Mouse (Mus musculus) testis, postnatal 14 days (tissue): Measurements from ENCODE around the gene Kbtbd7.

Source experiments
- DNase-seq: peaks from one replicate; pipeline ENCODE4 v3.0.0; 2021; ENCODE audit warnings: low spot score

The Kbtbd7 gene

DNA sequence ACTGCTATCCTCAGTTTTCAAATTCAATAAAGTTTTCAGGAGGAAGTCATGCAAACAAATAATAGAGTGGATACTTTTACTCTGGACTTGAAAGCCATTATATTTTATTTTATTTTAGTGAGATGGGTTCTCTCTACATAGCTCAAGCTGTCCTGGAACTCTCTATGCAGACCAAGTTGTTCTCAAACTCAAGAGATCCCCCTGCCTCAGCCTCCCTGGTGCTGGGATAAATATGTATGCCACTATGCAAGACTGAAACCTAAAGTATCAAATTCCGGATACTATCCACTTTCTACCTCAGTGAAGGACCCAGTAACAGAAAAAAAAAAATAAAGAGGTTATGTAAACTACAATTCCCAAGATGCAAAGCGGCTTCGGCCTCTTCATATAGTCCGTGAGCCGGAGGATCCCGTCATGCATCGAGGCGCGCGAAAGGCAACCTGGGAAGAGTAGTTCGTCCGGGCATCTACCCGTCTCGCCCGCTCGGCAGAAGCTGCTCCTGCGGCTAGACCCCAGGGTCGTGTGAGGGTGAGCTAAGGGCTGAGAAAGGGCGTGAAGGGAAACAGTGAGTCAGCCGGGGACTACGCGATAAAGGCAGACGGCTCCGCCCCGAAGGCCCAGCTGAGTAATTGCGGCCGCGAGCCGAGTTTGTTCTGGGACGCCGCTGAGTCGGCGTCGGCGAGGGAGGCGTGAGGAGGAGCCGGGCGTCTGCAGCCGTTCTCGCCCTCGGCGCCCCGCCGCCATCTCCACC lies at the start of gene Kbtbd7:
Kbtbd7 (plus strand) TSS at position 533 of the 751 bp plus-strand sequence.
- peak; percentile 97 for DNase-seq

DNA sequence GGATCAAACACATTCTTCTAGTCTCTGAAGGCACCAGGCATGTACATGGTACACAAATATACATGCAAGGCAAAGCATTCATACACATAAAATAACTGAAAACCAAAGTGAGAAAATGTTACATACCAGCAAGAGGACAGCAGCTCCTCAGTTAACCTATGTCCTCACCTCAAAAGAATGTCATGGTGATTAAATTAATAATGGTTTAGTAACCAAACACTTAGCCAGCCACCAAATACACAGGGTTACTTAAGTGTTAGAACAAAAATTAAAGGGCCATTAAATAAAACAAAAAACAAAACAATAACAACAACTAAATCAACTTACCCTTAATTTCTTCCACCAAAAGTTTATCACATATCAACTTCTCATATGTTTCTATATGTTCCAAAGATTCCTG lies 49.3 kb upstream of the Kbtbd7 start:
- no peak for DNase-seq

DNA sequence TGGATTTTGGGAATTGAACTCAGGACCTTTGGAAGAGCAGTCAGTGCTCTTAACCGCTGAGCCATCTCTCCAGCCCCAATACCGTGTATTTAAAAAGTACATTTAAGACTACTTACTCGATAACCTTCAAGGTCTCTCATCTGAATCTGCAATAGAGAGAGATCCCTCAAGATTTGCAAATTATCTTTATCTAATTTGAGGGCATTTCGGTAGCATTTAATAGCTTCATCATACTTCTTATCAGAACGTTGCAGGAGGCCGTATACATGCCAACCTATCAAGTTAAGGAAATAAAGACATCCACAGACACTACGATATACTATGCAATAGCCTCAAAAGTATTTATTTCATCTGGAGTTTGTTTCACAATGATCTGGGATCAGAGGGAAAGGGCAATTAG lies 43.2 kb upstream of the Kbtbd7 start:
- no peak for DNase-seq

DNA sequence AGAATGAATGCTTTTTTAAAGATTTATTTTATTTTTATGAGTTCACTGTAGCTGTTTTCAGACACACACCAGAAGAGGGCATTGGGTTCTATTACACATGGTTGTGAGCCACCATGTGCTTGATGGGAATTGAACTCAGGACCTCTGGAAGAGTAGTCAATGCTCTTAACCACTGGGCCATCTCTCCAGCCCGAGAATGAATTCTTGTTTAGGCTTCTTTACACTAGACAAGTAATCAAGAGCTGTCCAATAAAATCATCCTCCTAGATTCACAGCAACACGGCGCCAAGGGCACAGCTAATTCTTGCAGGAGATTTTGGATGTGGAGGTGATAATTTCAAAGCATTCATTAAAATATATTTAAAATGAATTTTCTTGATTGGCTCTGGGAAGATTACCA lies 38.0 kb upstream of the Kbtbd7 start:
- DNase-seq, result no peak

DNA sequence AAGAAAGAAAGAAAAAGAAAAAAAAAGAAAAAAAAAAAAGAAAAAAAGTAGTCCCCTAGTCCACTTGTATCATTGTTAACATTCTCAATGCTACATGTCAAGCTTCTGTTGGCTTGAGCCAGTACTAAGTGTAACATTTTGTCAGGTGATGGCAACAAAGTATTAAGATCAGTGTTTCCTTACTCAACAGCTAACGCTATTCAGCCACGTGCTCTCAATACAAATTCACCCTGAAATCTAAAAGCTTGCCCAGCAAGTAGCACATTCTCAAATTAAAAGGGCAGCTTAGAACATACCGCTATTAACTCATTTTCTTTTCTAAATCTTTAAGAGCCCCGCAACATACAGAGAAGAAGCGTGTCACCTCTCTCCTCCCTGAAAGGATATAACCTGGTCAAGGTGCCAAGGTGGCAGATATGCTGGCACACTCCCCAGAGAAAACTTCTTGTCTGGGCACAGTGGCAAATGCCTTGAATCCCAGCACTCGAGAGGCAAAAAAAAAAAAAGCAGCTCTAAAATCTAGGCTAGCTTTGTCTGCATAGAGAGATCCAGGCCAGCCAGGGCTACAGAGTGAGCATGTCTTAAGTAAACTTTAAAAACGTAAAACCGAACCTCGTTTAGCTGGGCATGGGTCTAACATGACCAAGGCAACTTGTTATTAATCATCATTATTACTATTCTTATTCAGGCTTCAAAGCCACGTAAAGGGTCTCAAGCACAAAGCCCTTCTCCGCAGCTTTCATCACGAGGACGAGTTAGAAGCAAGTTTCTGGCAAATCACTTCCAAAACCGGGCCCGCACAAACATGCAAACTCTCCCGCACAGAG lies 36.7 kb upstream of the Kbtbd7 start:
- peak; percentile 59 for DNase-seq

DNA sequence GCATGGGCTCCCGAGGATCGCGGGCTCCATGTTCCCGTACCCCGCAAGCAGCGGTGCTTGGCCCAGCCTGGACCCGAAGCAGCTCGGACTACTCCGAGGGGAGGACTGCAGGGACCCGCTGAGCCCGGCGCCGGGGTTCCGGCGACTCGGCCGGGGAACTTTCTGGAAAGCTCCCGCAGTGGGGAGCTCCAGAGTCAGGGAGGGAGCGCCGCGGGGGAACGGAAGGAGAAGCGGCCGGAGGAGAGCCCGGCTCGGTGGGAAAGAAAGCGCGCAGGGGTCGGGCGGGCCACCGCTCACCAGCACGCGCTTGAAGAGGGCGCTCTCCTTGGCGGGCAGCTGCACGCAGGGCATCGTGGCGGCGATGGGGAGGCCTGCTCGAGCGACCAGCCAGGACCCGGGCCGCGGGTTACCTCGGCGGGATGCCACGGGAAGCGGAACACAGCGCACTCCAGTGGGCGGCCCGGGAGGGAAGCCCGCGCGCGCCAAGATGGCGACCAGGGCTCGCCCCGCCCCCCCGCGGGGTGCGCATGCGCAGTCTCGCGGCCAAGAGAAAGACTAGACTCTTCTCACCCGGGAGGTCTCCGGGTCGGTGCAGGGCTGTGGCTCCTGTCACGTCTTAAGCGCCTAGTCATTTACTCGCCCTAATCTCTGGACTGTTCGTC lies 35.9 kb upstream of the Kbtbd7 start, which contains the start of gene Naa16:
Naa16 (minus strand) TSS at position 514 of the 662 bp plus-strand sequence.
- DNase-seq, result peak; percentile 91

DNA sequence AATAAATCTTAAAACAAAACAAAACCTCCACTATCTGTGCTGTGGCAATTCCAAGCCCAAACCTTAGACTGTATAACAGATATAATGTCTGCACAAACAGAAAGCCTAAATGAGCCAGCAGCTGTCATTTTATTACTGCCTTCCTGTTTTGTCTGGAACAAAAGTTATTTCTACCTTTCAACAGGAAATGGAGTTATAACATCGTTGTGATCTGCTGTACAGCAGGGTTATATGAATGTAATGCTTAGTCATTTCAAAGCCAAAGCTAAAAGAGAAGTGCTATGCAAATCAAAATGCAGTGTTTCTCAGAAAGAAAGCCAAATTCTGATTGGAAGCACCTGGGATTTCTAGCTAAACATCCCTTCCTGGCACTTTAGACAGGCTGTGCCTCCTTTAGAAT lies 33.0 kb upstream of the Kbtbd7 start:
- DNase-seq, result no peak

DNA sequence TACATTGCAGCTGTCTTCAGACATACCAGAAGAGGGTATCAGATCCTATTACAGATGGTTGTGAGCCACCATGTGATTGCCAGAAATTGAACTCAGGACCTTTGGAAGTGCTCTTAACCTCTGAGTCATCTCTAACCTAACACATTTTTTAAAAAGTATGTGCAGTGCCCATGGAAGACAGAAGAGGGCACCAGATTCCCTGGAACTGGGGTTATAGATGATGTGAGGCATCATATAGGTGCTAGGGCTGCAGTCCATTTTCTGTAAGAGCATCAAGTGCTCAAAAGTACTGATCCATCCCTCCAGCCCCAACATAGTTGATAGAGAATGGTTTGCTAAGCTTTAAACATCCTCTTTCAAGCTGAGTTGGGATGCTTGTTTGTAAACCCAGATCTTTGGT lies 31.7 kb upstream of the Kbtbd7 start:
- DNase-seq, result no peak

DNA sequence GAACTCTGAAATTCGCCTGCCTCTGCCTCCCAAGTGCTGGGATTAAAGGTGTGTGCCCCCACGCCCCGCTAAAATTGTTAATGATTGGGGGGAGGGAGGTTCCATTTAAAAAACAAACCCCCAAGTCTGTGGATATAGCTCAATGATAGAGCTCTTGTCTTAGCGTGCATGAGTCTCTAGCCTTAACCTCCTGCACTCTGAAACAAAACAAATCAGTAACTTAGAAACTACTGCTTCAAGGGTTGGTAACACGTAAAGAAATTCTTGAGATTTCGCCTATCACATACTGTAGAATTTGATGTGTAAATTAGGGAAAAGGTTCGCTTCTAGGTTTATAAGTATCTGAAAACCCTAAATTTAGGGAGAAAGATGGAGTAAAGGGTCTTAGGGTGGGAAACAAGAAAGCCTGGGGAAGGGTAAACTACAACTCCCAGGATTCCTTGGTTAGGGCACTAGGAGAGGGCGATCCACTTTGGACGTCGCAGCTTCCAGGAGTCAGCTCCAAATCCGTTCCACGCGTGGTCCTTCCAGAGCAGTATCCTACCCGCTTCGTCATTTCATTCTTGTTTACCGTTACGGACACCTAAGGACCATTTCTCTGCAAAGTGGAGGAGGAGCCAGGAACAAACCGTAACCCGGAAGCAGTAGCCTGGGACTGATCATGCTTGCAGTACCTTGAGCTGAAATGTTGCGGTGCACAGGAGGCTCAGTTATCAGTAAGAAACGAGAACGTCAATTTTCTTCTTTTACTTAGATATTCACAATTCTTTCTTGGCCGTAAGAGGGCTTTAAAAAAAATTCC lies 28.8 kb upstream of the Kbtbd7 start, which contains the start of gene Mtrf1:
Mtrf1 (plus strand) TSS at position 452 of the 802 bp plus-strand sequence.
- peak; percentile 61 for DNase-seq

DNA sequence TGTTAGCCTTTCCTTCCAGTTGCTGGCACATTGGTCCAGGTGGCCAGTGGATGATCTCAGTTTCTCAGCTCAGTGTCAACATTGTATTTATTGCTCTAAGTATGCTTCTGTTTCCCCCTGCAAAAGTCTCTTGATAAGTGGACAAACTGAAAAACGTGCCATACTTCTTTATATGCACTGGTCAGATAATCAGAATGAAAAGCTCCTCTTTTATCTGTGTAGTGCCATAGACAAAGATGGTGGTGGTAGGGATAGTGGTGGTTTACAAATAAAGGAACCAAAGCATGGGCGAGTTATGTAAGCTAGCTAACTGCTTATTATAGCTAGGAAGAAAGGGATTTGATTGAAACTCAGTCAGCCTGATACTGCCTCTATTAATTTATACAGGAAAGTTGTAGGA lies 18.7 kb upstream of the Kbtbd7 start:
- no peak for DNase-seq

DNA sequence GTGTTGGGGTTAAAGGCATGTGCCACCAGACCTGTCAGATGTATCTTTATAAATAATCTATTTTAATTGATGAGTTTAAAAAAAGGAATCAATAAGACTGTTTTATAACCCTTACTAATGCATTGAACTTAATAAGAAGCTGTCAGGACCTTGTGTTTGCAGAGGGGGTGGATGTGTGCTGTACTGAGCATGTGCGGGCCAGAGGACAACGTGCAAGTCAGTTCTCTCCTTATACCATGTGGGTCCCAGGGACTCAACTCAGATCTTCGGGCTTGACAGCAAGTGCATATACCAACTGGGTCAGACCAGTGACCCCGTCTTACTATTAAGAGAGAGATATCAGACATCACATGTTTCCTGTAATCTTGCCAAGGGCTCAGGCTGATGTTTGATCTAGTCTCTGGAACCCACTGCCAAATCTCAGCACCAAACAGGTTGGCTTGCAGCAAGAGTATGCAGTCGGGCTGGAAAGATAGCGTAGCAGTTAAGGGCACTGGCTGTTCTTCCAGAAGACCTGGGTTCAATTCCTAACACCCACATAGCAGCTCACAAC lies 17.0 kb upstream of the Kbtbd7 start:
- DNase-seq, result no peak

DNA sequence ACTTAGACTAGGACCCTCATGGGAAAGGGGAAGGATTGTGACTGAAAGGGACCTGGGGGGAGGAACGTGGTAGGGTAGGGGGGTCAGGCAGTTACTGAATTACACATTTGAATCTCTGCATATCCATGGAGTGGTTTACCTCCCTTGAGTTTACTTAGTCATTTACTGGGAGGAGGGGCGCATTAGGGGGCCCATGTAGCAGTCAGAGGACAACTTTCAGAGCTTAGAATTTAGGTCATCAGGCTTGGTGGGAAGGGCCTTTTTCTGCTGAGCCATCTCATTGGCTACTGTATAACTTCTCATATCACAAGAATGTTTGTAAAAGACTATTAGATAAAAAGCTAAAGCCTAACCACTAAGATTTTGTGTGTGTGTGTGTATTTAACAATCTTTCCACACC lies 15.6 kb upstream of the Kbtbd7 start:
- no peak for DNase-seq

DNA sequence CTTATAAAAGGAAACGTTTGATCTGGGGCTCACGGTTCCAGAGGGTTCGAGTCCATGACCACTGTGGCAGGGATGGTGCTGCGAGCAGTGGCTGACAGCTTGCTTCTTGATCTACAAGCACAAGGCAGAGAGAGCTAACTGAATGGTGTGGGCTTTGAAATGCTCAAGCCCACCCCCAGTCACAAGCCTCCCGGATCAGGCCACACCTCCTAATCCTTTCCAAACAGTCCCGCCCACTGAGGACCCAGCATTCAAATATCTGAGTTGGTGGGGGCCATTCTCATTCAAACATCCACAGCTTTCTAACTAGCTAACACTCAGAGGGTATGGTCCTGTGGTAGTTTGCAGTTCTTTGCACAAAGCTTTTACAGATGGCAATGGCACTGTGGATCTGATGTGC lies 13.2 kb upstream of the Kbtbd7 start:
- no peak for DNase-seq

DNA sequence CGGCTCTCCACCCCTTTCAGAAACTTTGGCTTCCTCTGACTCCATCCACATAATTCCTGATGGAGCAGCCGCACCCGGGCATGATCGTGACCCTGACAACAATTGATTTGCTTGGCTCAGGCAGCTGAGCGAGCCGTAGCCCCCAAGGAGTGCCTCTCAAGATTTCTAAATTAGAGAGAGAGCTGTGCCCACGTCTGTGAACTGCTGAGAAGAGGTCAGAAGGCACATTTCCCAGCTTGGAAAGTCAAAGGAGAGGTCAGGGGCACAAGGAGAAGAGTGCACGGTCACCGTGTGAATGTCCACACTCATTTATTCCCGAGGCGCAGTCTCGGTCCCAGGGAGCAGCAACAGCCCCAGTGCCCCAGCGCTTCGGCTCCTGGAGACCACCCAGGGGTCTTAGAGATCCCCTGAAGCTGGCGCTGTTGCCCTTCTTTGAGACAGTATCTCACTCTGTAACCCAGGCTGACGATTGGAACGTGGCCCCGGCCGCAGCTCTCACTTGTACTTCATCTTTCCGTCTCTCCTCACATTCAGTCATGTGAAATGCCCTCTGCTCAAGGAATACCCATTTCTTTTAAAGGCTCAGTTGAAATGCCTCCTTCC lies 6.1 kb upstream of the Kbtbd7 start:
- DNase-seq, result no peak

DNA sequence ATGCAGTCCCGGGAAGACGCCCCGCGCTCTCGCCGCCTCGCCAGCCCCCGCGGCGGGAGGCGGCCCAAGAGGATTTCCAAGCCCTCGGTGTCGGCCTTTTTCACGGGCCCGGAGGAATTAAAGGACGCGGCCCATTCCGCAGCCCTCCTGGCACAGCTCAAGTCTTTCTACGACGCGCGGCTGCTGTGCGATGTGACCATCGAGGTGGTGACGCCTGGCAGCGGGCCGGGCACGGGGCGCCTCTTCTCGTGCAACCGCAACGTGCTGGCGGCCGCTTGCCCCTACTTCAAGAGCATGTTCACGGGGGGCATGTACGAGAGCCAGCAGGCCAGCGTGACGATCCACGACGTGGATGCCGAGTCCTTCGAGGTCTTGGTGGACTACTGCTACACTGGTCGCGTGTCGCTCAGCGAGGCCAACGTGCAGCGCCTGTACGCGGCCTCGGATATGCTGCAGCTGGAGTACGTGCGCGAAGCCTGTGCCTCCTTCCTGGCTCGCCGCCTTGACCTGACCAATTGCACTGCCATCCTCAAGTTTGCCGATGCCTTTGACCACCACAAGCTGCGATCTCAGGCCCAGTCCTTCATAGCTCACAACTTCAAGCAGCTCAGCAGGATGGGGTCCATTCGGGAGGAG lies 537 bp downstream of the Kbtbd7 start:
- DNase-seq, result peak; percentile 35

DNA sequence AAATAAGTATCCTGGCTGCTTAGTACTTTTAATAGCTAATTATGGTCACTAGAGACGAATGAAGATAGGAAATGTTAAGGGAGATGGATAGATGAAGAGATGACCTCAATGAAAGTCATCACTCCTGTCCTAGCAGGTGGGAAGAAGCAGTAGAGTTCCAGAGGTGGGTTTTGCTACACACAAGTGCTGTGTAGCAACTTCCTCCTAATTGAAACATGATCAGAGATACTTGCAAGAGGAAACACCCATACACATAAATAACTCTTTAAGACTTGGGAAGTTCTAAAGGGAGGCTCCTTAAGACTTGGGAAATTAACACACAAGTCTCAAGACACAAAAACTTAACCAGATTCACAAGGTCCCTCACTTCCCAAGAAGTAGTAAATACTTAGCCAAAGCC lies 7.8 kb downstream of the Kbtbd7 start:
- no peak for DNase-seq

DNA sequence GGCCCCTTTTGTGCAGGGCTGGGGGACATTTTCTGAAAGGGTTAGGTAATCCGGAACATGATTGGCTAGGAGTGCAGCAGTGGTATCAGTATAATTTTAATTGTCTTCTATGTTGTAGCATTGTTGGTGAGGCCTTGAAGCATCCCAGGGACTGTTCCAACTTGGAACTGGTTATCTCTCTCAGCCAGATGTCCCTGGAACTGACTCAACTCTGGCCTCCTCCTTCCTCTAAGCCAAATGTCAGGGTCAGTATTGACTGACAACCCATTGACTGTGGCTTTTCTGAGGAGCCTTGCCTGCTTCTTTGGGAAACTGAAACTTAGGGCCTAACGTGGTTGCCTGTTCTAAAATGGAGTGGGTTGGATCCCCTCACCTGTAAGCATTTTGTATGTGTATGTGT lies 14.3 kb downstream of the Kbtbd7 start:
- no peak for DNase-seq

DNA sequence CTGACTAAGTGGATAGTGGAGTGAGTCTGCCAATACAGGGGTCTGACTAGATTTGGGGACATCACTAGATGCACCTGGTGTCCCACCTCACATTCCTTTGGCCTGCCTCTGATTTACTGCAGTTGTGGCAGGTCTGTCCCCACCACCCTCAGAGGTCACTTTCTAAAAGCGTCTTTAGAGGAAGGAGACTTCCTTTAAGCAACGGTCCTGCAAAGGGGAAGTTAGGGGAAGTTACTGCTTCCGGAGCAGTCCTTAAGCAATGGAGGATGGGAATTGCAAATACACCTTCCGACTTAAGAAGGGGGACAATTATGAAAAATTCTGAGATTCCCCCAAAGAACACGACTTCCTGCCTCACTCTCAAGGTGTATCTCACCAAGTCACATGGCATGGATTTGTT lies 15.1 kb downstream of the Kbtbd7 start:
- no peak for DNase-seq

DNA sequence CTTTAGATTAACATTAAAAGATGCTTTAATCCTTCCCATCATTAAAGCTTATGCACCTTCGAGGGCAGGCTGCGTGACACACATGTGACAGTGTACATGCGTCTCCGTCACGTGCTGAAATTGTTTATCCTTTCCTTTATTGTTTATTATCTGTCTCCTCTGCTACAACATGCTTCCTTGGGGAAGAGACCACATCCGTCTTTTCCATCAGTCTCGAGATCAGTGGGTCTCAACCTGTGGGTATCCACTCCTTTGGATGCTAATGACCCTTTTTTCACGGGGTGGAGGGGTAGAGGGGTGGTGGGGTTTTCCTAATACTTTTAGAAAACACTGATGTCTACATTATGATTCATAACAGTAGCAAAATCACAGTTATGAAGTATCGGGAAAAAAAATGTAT lies 18.3 kb downstream of the Kbtbd7 start:
- DNase-seq, result no peak

DNA sequence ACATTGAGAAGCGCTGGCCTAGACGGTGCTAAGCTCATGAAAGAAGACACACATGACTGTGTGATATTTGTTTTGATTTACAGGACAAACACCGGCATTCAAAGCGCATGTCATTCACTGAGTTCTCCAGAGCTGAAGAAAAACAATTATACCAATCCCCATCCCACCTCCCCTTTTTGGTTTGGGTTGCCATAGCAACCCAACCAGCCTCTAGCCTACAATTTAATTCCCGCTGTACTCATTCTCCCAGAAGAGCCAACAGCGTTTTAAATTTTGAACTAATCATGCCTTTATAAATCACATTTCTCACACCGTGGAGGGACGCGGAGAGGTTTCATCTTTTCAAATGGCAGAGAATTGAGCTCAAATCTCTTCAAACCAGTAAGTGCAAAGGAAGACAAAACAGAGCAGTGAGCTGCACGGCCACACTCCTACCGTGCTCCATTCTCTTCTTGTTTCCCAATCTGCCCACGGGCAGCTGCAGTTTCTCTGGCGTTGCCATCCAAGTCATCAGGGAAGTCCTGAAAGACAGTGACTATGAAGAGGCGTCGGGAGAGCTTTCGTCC lies 18.8 kb downstream of the Kbtbd7 start:
- no peak for DNase-seq
